Mouse (Mus musculus) lung, adult 18-20 months (tissue): ENCODE results near the gene Sfr1.

Experiments used
- DNase-seq, 2 experiments: peaks; one replicate each; pipeline ENCODE4 v3.0.0; 2022; ENCODE audit warnings: mixed read lengths in 2 of 2

Sfr1 gene

DNA sequence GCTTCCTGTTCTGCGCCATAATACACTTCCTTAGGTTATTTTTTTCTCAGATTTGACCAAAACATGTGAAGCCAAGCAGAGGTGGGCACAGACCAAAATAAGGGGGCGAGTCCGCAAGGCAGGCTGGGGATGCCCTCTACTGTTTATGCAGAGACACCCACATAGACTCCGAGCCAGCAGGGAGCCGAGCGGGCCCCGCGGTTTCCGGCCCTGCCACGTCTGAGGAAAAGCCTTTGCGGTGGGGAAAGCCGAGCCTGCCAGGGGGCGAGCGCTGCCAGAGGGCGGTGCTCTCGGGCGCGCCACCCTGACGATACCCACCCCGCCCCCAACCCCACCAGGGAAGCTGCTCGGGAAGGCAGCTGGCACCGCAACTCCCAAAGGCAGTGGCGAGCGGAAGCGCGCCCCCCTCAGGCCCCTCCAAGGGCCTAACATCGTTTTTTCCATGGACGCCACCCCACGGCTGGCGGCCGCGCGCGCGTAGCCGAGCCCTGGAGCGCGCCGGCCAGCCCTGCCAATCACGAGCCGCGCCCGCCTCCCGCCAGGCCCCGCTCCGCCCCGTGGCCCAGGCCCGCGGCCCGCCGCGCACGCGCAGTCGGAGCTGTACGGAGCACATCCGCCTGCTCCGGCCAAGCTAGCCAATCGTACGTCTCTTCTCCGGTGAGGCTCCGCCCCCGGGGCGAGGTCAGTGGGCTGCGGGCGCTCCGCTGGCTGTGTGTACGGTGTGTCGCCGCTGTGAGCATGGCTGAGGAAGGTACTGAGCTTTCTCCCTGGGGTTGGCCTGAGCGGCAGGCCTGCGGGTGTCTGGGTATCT, at the start of gene Sfr1:
Gene Sfr1 (plus strand): TSS at position 612 of the 811 bp plus-strand sequence.
- DNase-seq: peak; percentile 99

DNA sequence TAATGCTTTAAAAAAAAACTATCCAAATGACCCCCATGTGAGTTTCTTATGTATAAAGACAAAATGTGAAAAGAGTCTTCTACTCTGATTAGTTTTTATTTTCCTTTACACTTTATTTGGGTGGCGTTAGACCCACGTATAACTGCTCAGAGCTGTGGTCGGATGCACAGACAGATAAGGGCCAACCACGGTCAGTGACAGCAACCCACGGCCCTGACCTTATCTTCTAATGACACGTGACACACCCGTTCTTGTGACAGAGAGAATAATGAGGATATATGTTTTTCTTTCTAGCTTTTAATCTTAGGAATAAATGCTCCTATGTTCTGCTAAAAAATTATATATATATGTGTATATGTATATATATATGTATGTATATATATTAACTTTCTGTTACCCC, 41.9 kb upstream of the Sfr1 start:
- no peak for DNase-seq

DNA sequence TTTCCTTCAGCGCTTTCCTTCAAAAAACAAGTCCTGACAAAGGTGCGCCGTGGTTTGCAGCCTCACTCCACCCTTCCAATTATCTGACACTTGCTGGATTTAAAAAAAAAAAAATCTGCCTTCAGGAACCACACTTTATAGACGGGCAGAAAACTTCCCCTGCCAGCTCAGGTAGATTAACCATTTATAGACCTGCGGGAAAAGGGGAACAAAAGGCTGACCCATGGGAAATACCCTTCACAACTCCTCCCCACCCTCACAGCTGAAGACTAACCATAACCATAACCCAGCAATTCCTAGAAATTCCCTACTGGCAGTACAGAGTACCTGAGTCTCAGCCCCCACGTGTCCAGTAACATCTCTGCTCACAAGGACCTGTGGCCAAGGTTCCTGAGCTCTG, 39.5 kb upstream of the Sfr1 start, which contains the start of gene Col17a1:
Gene Col17a1 (minus strand): TSS at position 101 of the 400 bp plus-strand sequence.
- DNase-seq: no peak

DNA sequence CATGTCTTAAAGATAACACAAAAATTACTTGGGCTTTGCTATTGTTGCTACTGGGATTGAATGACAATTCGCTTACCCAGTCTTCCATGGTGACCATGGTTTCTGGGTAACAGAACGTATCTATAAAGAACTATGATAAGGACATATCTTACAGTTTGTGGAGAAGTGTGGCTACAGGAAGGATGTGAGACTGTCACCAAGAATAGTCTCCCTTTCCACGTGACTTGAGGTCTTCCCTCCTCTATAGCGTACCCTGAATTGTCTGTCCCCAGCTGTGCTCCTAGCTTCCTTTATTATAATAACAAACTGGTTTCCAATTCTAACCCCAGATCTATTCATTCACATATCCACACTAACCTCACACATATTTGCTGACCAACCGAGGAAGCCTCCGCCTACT, 35.8 kb upstream of the Sfr1 start:
- DNase-seq: no peak

DNA sequence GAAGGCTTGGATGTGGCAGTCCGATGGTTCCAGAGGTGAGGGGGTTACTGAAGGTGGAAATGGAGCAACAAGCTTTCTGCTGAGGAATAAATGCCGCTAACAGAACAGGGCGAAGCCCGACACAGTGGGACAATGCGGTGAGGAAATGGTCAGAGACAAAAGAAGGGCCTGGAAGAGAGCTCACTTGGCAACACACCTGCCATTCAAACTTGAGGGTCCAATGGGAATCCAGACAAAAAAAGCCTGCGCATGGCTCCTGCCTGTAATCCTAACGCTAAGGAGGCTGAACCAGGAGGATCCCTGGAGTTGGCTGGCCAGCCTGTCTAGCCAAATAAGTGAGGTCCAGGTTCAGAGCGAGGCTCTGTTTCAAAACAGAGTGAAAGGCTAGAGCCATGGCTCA, 35.1 kb upstream of the Sfr1 start:
- DNase-seq: no peak

DNA sequence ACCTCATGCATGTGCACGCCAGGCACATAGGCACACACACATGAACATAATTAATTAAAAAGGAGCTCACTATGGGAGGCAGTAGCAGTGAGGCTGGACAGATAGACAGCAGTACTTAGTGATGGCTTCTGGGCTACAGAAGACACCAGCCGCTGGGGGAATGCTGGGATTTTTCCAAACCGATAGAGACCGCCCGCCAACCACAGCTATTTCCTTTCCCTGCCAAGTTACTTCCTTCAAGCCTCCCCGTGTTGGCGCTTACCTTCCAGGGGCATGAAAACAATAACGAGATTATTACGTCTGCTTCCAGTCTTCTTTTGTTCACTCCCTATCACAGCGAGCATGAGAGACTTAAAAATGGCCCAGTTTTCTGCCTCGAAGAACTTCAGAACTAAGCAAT, 34.4 kb upstream of the Sfr1 start:
- no peak for DNase-seq

DNA sequence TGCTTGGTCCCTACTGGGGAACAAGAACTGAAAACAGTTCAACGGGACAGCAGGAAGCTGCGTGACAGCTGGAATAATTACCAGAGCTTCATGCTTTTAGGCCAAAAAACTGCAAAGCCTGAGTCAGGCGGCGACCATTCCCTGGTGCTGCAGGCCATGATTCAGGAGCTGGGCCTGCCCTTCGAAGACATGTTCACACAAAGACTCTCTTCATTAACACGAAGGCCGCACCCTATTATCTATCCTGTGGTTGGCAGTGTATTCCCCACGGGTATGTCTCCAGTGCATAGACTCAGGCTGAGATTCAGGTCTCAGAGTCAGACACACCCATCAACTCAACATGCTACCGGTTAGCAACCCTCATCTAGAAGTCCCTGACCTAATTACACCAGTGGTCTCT, 33.2 kb upstream of the Sfr1 start:
- no peak for DNase-seq

DNA sequence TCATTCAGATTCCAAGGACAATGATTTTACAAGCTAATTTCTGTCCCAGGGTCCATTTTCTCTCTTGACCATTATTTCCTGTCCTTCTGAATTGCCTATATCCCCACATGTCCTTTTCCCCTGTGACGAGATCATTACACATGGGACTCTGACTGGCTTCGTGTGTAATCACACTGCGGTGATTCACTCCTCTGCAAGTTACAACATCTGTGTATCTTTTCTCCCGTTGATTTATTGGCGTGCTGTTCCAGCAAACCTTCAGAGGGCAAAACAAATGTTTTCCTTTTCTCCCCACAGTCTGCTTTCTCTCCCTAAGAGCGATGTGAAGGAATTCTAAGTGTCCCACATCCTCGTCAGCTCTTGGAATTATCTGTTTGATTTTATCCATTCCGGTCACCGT, 31.7 kb upstream of the Sfr1 start:
- no peak for DNase-seq

DNA sequence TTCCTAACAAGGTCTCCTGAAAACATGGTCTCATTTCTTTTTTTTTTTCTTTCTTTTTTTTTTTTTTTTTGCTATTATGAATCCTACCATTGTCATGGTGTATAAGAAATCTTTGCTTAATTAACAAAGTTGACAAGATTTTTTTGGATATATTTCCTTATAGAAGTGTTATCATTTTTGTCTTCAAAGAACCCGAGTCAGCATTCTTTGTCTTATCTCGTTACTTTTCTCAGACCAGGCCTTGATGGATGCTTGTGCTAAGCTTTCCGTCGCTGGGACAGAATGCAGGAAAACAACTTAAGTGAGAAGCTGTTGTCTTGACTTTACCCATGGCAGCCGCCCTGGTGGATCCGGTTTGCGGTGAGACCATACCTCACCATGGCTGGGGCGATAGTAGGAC, 31.0 kb upstream of the Sfr1 start:
- DNase-seq: no peak

DNA sequence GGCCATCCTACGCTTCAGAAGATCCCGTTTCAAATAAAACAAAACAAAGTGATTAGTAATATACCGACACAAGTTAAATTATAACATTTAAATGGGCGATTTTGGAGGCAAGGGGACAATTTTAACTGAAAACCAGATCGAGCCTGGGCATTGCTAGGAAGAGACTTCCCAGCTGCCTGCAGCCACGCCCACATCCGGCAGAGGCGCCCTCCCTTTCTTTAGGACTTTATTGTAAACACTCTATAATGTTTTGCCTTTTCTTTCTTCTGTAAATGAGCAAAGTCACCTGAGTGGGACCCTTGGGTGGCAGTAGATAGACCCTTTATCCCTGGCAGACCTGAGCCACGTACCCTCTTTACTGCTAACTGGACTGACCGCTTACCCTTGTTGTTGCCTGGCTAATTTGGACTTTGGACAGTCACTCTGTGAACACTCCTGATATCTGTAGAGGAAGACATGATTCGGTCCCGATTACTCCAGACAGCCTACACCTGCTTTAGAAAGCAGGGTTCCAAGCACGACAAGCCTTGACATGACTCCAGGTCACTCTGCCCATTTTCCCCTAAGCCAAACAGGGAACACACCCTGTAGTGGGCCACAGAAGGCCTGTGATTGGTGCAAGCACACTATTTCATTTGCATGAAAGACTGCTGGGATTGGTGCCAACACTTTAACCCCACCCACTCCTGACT, 26.3 kb upstream of the Sfr1 start:
- no peak for DNase-seq

DNA sequence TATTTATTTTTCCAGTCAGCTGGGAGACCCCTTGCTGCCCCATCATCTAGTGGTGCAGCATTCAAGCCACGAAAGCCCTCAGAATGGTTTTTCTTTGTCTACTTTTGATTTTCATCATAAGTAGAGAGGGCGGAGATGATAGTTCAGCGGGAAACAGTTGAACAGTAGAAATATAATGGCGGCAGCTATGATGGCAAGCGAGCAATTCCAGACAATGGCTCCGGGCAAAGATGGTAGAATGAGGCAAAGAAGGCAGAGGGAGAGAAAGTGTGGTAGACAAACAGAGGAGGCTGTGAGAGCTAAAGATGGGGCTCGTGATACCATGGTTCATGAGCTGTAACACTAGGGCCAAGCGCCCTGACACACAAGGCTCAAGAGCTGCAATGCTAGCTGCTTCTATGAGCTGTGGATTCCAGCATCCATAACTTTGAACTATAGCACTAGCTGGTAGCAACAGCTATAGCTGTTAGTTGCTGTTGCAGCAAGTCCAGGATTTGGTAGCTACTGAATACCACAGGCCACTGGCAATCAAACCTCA, 25.6 kb upstream of the Sfr1 start:
- no peak for DNase-seq

DNA sequence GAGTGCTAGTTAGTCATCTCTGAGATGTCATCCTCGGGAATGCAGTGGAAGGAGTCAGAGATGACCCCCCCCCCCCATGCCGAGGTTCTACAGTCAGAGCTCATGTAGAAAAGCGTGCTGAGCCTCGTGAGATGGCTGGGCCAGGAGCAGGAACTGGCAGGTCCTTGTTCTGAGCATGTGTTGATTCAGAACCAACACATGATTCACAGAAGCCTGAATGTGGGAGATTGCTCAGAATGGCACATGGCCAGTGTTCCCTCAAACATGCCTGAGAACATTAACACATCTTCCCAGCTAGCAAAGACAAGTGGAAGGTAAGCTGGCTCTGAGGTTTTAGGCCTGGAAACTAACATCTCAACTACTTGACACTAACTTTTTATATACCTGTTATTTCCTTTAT, 21.1 kb upstream of the Sfr1 start:
- no peak for DNase-seq

DNA sequence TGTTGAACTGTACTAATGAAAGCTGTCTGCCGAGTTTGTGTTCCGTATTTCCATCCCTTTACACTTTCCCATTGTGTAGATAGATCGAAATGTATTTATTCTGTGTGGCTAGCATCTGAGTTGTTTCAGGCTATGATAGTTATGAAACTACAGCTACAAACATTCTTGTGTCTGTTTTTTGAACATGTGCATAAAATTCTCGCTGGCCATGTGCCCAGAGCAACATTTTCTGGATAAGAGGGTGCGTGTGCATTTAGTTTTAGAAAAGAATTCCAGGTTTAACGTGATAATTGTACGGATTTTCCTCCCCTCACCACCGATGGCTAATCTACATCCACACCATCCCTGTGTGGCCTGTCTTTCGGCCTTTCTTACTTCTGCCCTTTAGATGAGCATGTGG, 18.0 kb upstream of the Sfr1 start:
- no peak for DNase-seq

DNA sequence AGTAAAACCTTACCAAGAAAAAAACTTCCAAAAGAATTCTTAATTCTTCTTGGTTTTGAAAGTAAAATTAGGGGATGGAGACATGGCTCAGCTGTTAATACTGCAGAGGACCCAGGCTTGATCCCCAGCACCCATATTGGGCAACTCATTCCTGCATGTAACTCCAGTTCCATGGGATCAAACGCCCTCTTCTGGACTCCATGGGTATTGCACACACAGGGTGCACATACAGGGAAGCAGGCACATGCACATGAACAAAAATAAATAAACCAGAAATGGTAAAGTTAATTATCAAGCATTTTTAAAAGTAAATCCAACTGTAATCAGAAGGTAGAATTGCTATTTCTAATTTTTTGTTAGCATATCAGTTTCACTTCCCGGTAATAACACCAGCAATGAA, 15.3 kb upstream of the Sfr1 start:
- DNase-seq: no peak

DNA sequence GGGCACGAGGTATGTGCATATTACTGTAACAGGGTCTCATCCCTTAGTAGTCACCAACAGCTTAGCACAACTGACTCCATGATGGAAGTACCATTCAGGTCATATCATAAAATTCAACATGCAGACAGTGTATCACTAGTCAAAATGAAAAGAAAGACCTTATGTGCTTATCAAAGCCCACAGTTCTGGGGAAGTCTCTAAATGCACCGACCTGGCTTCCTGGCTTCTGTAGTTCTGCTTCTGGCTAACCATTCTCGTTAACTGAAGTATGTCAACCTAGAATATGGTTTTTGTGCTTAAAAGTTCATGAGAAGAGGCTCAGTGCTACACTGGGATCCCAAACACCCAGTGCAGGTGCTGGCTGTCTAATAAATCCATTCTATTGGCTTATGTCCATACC, 12.3 kb upstream of the Sfr1 start:
- DNase-seq: no peak

DNA sequence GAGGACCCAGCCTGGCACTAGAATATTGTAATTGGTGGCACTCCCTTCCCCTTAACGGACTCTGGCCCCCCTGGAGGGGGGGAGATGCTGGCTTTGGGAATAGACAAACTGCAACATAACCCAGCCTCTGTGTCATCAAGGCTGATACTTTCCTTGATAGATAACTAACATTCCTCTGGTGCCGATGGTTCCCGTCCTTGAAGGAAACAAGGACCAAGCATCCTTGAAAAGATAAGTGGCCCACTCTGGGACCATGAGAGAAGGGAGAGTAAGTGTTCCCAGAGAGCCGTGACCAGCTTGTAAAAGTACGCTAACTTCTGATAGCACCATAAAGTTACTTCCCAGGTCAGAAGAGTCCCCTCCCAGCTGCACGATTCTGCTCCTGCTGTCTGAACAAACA, 9.0 kb upstream of the Sfr1 start:
- no peak for DNase-seq

DNA sequence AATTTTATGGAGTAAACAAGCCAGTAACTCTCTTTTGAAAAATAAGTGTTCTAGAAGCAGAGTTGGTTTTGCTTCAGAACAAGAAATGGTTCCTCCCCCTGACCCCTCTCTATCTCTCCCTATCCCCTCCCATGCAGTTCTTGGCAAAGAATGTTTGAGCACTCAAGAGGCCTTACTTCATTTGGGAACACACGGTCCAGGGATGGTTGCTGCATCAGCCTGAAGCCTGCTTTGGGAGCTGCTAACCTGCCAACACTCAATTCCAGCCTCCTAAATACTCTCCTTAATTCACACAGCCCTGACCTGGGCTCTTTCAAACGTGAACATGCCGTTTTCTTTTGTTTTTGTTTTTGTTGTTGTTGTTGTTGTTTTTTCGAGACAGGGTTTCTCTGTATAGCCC, 6.6 kb upstream of the Sfr1 start:
- no peak for DNase-seq

DNA sequence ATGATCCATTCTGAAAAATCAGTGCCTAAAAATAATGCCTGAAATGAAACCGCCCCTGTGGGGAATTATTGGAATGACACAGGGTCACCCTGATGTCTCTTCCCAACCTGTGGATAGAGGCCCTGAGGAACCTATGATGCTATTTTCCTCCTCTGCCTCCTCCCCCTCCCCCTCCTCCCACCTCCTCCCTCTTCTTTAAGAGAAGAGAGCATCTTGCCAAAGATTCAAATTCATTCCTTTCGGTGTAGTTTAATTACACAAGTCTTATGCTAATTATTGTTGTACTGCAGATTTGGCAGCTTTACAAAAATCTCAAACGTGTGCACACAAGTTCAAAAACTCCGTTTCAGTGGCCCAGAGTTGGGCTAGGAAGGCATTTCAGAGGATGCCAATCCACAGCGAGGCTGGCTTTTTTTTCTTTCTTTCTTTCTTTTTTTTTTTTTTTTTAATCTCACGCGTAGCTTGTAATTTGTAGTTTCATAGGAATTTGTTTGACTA, 5.8 kb upstream of the Sfr1 start:
- DNase-seq: no peak

DNA sequence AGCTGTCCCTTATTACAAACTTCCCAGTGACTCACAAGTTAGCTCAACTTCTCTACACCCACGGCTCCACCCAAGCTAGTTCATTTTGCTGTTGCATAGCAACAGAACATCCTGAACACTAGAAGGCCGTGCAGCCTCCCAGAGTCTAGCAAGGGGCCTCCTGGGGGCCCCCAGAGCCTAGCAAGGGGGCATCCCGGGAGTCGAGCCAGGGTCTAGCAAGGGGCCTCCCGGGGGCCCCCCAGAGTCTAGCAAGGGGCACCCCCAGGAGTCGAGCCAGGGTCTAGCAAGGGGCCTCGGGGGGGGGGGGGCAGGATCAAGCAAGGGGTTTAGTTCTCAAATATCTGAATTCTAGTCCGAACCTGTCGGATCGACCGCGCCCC, 801 bp upstream of the Sfr1 start:
- peak; percentile 76 to 80 for DNase-seq

DNA sequence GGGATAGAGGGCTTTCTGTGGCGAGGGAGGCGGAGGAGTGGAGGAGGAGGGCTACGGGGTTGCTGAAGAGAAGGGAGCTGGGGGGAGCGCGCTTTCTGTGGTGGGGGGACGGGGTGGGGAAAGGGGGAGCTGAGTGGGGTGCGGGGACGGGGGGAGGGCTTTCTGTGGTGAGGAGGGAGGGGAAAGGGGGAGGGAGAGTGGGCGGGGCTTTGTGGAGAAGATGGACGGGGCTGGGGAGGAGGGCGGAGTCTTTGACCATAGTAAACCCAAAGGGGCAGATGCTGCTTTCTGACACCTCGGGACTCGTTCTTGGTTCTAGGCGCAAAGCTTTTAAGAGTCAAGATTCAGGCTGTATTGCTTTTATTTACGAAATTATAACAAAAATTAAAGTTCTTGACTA, 449 bp downstream of the Sfr1 start:
- peak; percentile 48 to 62 for DNase-seq

DNA sequence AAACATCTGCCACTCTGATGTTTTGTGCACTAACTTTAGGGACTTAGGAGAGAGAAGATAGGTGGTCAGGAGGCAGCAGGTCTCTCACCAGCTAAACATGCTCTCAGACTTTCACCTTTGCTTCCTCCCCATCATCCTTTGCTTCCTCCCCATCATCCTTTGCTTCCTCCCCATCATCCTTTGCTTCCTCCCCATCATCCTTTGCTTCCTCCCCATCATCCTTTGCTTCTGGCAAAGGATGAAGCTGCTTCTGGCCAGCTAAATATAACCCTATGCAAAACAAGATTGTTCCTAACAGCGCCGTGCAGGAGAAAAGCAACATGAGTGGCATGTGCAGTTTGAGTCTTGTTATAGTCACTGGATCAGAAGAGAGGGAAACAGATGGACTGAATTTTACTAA, 15.6 kb downstream of the Sfr1 start:
- DNase-seq: no peak

DNA sequence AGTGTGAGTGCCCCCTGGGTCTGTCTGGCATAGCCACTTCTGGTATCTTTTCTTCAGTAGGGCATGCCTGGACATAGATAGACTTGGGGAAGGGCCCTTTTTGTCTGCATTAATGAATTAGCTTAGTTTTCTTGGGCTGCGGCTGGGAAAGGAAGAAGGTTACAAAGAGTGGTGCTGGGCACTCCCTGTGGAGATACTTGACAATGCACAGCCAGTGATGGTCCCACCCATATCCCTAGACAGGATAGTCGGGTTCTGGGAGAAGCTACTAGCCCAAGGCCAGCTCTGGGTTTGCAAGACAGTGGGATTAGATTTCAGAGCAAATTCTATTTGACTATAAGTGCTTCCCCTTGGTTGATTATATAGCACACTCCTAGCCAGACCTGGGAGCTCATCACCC, 17.5 kb downstream of the Sfr1 start:
- DNase-seq: no peak

DNA sequence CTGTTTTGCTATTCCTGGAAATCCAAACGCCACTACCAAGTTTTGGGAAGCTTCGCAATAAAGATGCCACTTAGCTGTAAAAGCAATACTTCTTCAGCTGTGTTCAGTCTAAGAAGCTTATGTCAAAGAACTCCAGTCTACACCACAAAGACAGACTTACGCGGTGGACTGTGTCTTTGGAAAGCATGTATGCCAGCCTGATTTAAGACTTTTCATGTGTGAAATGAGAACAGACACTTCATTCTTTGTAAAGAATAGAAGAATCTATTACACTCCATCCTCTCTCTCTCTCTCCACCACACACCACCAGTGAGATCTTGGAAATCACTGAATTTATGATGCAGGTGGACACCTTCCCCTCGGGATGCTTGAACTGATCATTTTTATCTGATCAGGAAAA, 18.9 kb downstream of the Sfr1 start:
- no peak for DNase-seq

DNA sequence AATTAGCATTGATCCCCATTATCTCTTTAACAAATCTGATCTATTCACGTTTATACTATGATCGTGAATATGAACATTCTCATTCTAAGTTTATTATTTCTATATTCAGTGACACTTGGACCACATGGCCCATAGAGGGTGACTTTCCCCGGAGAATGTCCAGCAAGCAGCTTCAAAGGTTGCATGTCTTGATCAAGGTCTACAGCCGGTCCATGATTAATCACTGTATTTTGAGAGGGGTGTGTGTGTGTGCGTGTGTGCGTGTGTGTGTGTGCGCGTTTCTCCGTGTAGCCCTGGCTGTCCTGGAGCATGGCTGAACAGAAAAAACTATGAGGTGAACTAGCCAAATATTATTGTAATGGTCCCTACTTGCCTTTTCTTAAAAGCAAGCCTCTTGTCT, 21.0 kb downstream of the Sfr1 start:
- no peak for DNase-seq
